Mouse (Mus musculus) left cerebral cortex, adult 18-20 months (tissue): ENCODE measurements around the gene Gla. TPM values are rescaled to one million over a fixed set of nuclear protein-coding genes. Genes with fewer than 3 reads are reported as not detected.

Experiments used
- DNase-seq, 2 experiments: peaks; one replicate each; pipeline ENCODE4 v3.0.0; 2021 to 2022; ENCODE audit warnings: low spot score in 2 of 2, mixed read lengths in 1 of 2
- long read RNA-seq, 2 experiments: library from polyadenylated mRNA; stranded (forward); transcript quantifications; one replicate each; pipeline ENCODE4 v2.0.0; 2021
- total RNA-seq, 2 experiments: library from RNA; stranded (reverse); gene quantifications; 2 replicates each; pipeline ENCODE4 v1.2.3; 2021

The Gla gene
- total RNA-seq = 10 to 100 TPM; 11.4 to 12.1 TPM
- long read RNA-seq, experiment 1, transcript Gla-201 (7 exons, 3,172 nt) = major isoform, 6 of 8 reads
- long read RNA-seq, experiment 1, partial matches to known transcripts = 0 of 8 reads
- long read RNA-seq, experiment 1, other reads (novel, unspliced or antisense) = 2 of 8 reads
- long read RNA-seq, experiment 2, partial matches to known transcripts = 0 of 3 reads
- long read RNA-seq, experiment 2, other reads (novel, unspliced or antisense) = 0 of 3 reads

GRCm38 (mm10) chrX:134600659-134601379 is at the start of gene Gla, which contains the start of gene Hnrnph2:
TSS of gene Gla (minus strand) at chrX:134601125.
TSS of gene Hnrnph2 (plus strand) at chrX:134601179.
- peak; percentile 83 to 85 for DNase-seq

GRCm38 (mm10) chrX:134648031-134648692 is 47.2 kb upstream of the Gla start:
- DNase-seq = peak; percentile 60 to 78

- DNase-seq = no peak
Observed at GRCm38 (mm10) chrX:134647421-134647820, 46.5 kb upstream of the Gla start.

- DNase-seq = no peak
Observed at GRCm38 (mm10) chrX:134646338-134646737, 45.4 kb upstream of the Gla start.

- no peak for DNase-seq
Observed at GRCm38 (mm10) chrX:134641000-134641760, 40.3 kb upstream of the Gla start.

GRCm38 (mm10) chrX:134635860-134636259 is 34.9 kb upstream of the Gla start:
- DNase-seq = no peak

GRCm38 (mm10) chrX:134635111-134635510 is 34.2 kb upstream of the Gla start:
- DNase-seq = no peak

- DNase-seq = no peak
Observed at GRCm38 (mm10) chrX:134632710-134633109, 31.8 kb upstream of the Gla start.

- DNase-seq = no peak
Observed at GRCm38 (mm10) chrX:134628200-134628599, 27.3 kb upstream of the Gla start.

- DNase-seq = no peak
Observed at GRCm38 (mm10) chrX:134623350-134623749, 22.4 kb upstream of the Gla start.

- DNase-seq = no peak
Observed at GRCm38 (mm10) chrX:134621685-134622084, 20.8 kb upstream of the Gla start.

GRCm38 (mm10) chrX:134620254-134620865 is 19.4 kb upstream of the Gla start:
- no peak for DNase-seq

GRCm38 (mm10) chrX:134619695-134620094 is 18.8 kb upstream of the Gla start:
- no peak for DNase-seq

- DNase-seq = no peak
Observed at GRCm38 (mm10) chrX:134614306-134614705, 13.4 kb upstream of the Gla start.

GRCm38 (mm10) chrX:134612285-134612959 is 11.5 kb upstream of the Gla start:
- no peak for DNase-seq

GRCm38 (mm10) chrX:134610984-134611383 is 10.1 kb upstream of the Gla start:
- no peak for DNase-seq

GRCm38 (mm10) chrX:134609472-134609871 is 8.5 kb upstream of the Gla start:
- no peak for DNase-seq

GRCm38 (mm10) chrX:134601380-134602120 is 625 bp upstream of the Gla start:
- DNase-seq = no peak

- no peak for DNase-seq
Observed at GRCm38 (mm10) chrX:134599922-134600565, 881 bp downstream of the Gla start.
